Mouse (Mus musculus): ENCODE results near the gene Bnc2.

- TF ChIP-seq CTCF (IDR thresholded peaks at IDR 0.05; ENCODE audit: control insufficient read depth, insufficient read depth, insufficient read length) = no peak
- no peak for TF ChIP-seq MAX (IDR thresholded peaks at IDR 0.05)
- TF ChIP-seq USF1 (IDR thresholded peaks at IDR 0.05; ENCODE audit: low read depth) = no peak
These were observed 271.5 kb downstream of the Bnc2 start for GRCm38 (mm10) chr4:84403356-84404145.
